Mouse (Mus musculus): ENCODE results near the gene Sox6.

DNA sequence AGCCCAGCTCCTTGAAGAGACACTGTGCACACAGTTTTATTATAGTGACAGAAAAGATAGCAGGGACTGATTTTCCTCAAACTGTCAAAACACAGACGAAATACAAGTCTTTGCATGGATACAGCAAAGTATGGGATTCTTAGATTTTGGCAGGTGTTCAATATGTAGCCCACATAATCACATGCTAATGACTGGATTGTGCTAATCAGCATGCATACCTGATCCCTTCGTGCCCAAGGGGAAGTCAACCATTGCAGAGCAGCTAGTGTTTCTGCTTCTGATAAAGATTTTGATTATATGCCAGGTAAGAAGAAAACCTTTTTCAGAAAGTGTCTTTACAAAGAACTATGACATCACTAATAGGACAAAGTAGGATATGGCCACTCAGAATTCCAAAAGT lies 245.8 kb downstream of the Sox6 start:
- TF ChIP-seq POLR2A (IDR thresholded peaks at IDR 0.05; ENCODE audit: low read depth, low read length) (no peak), CTCF (IDR thresholded peaks at IDR 0.05; ENCODE audit: borderline replicate concordance, insufficient read depth, low read length) (no peak)

All from embryonic fibroblast, embryonic 13.5 days (primary cell).